Comparison of ENCODE assay signal across 14 mouse cellular contexts in genomic region chr13:47974216-47974615, GRCm38 (mm10).
DNase-seq lines count a peak whose midpoint lies in the region; ATAC-seq and TF ChIP-seq lines count a peak whose summit lies in the region.
"Had no signal": no experiment of that assay in that cellular context is flagged by ENCODE, and none has a peak within 500 bp of the region (broad histone marks: within the 10 kb centered on the region; RNA-seq: fewer than 3 reads in every experiment).

No protein-coding gene starts in this region.

- H3K36me3 ChIP-seq in forebrain, embryonic 14.5 days (ENCODE audit: control insufficient read depth, insufficient read depth, low read length) = no peaks in the 10 kb centered on the region
- no peaks in the 10 kb centered on the region for H3K36me3 ChIP-seq in forebrain, embryonic 15.5 days
- H3K36me3 ChIP-seq in kidney, embryonic 15.5 days = no peaks in the 10 kb centered on the region
- H3K36me3 ChIP-seq in midbrain, embryonic 14.5 days (ENCODE audit: control insufficient read depth, insufficient read depth, low read length) = no peaks in the 10 kb centered on the region
- H3K36me3 ChIP-seq in midbrain, embryonic 11.5 days (ENCODE audit: control insufficient read depth, insufficient read depth, low read length) = no peaks in the 10 kb centered on the region
- no peaks in the 10 kb centered on the region for H3K36me3 ChIP-seq in stomach, postnatal 0 days (ENCODE audit: control insufficient read depth, insufficient read depth, low read length)
- H3K36me3 ChIP-seq: embryonic facial prominence, embryonic 13.5 days had no signal

- no peak overlapping the region; the same call in 1 of the 2 replicates for H3K9ac ChIP-seq in forebrain, embryonic 14.5 days (ENCODE audit: low read length)
- H3K9ac ChIP-seq in forebrain, embryonic 15.5 days (replicated peaks) = no peak overlapping the region
- H3K9ac ChIP-seq in kidney, embryonic 15.5 days = no peak overlapping the region
- no peak overlapping the region for H3K9ac ChIP-seq in midbrain, embryonic 14.5 days (replicated peaks; ENCODE audit: low read length)
- no peak overlapping the region for H3K9ac ChIP-seq in midbrain, embryonic 11.5 days (ENCODE audit: low read length)
- no peak overlapping the region for H3K9ac ChIP-seq in stomach, postnatal 0 days (ENCODE audit: low read length)
- H3K9ac ChIP-seq: embryonic facial prominence, embryonic 13.5 days had no signal

- no peaks in the 10 kb centered on the region for H3K27me3 ChIP-seq in forebrain, embryonic 14.5 days (replicated peaks; ENCODE audit: control insufficient read depth, insufficient read depth, low read length)
- no peaks in the 10 kb centered on the region for H3K27me3 ChIP-seq in forebrain, embryonic 15.5 days
- 0 out of 2 replicates have a peak, but pooled peaks cover 7% of the 10 kb centered on the region for H3K27me3 ChIP-seq in kidney, embryonic 15.5 days
- H3K27me3 ChIP-seq in midbrain, embryonic 14.5 days (ENCODE audit: control insufficient read depth, insufficient read depth, low read length) = no peaks in the 10 kb centered on the region
- no peaks in the 10 kb centered on the region for H3K27me3 ChIP-seq in midbrain, embryonic 11.5 days (ENCODE audit: control insufficient read depth, insufficient read depth, low read length)
- no peaks in the 10 kb centered on the region for H3K27me3 ChIP-seq in stomach, postnatal 0 days (ENCODE audit: control insufficient read depth, insufficient read depth, low read length)
- H3K27me3 ChIP-seq: embryonic facial prominence, embryonic 13.5 days had no signal

- no peak overlapping the region for H3K27ac ChIP-seq in forebrain, embryonic 14.5 days (ENCODE audit: low read depth, low read length)
- H3K27ac ChIP-seq in forebrain, embryonic 15.5 days (replicated peaks) = no peak overlapping the region
- H3K27ac ChIP-seq in kidney, embryonic 15.5 days = no peak overlapping the region
- 0 out of 2 replicates have a peak overlapping the region, but pooled peaks have one; percentile 37 for H3K27ac ChIP-seq in midbrain, embryonic 14.5 days (replicated peaks; ENCODE audit: low read depth, low read length)
- no peak overlapping the region for H3K27ac ChIP-seq in midbrain, embryonic 11.5 days (ENCODE audit: low read depth, low read length)
- no peak overlapping the region for H3K27ac ChIP-seq in stomach, postnatal 0 days (replicated peaks)
- H3K27ac ChIP-seq: embryonic facial prominence, embryonic 13.5 days; layer of hippocampus, adult 2 months had no signal

- peak; percentile 51 for DNase-seq in forebrain, embryonic 14.5 days (ENCODE audit: low spot score)
- no peak for DNase-seq in kidney, postnatal 25 days
- DNase-seq in midbrain, embryonic 14.5 days = peak; percentile 23
- no peak for DNase-seq in midbrain, embryonic 11.5 days (ENCODE audit: low spot score, missing footprints)
- no peak for DNase-seq in stomach, postnatal 0 days (ENCODE audit: low spot score)
- DNase-seq in urinary bladder, postnatal 25 days (ENCODE audit: low spot score) = no peak
- DNase-seq: adrenal gland, postnatal 10 days; cerebellum, postnatal 36 days; gastrocnemius, postnatal 25 days had no signal

- H3K4me1 ChIP-seq in forebrain, embryonic 14.5 days (ENCODE audit: control insufficient read depth, insufficient read depth, low read length) = 0 out of 2 replicates have a peak, but pooled peaks cover 4% of the 10 kb centered on the region
- H3K4me1 ChIP-seq in forebrain, embryonic 15.5 days = peaks cover 14% of the 10 kb centered on the region
- peaks cover 13% of the 10 kb centered on the region for H3K4me1 ChIP-seq in kidney, embryonic 15.5 days
- H3K4me1 ChIP-seq in midbrain, embryonic 14.5 days (ENCODE audit: control insufficient read depth, insufficient read depth, low read length) = no peaks in the 10 kb centered on the region
- H3K4me1 ChIP-seq in midbrain, embryonic 11.5 days (ENCODE audit: control insufficient read depth, insufficient read depth, low read length) = no peaks in the 10 kb centered on the region
- H3K4me1 ChIP-seq in stomach, postnatal 0 days (replicated peaks; ENCODE audit: control insufficient read depth, insufficient read depth) = no peaks in the 10 kb centered on the region
- H3K4me1 ChIP-seq: embryonic facial prominence, embryonic 13.5 days had no signal

- no peak for TF ChIP-seq EP300 in stomach, postnatal 0 days (optimal IDR thresholded peaks at IDR 0.05)

- H3K9me3 ChIP-seq in forebrain, embryonic 14.5 days (replicated peaks; ENCODE audit: control insufficient read depth, low read length) = no peaks in the 10 kb centered on the region
- H3K9me3 ChIP-seq in forebrain, embryonic 15.5 days = no peaks in the 10 kb centered on the region
- H3K9me3 ChIP-seq in kidney, embryonic 15.5 days (replicated peaks) = no peaks in the 10 kb centered on the region
- no peaks in the 10 kb centered on the region for H3K9me3 ChIP-seq in midbrain, embryonic 14.5 days (ENCODE audit: control insufficient read depth, low read length)
- H3K9me3 ChIP-seq in midbrain, embryonic 11.5 days (ENCODE audit: control insufficient read depth, low read length) = no peaks in the 10 kb centered on the region
- H3K9me3 ChIP-seq in stomach, postnatal 0 days (ENCODE audit: control insufficient read depth, low read length) = no peaks in the 10 kb centered on the region
- H3K9me3 ChIP-seq: embryonic facial prominence, embryonic 13.5 days had no signal

- no peak overlapping the region for H3K4me2 ChIP-seq in forebrain, embryonic 14.5 days (ENCODE audit: low read length)
- no peak overlapping the region for H3K4me2 ChIP-seq in forebrain, embryonic 15.5 days (replicated peaks)
- H3K4me2 ChIP-seq in kidney, embryonic 15.5 days = peak overlapping the region; percentile 39
- H3K4me2 ChIP-seq in midbrain, embryonic 14.5 days (ENCODE audit: low read length) = no peak overlapping the region
- H3K4me2 ChIP-seq in midbrain, embryonic 11.5 days = no peak overlapping the region
- peak overlapping the region; percentile 29 for H3K4me2 ChIP-seq in stomach, postnatal 0 days (replicated peaks; ENCODE audit: low read depth)
- H3K4me2 ChIP-seq: embryonic facial prominence, embryonic 13.5 days; liver, embryonic 11.5 days had no signal

- H3K4me3 ChIP-seq in forebrain, embryonic 14.5 days (ENCODE audit: low read depth, low read length) = no peak overlapping the region
- H3K4me3 ChIP-seq in forebrain, embryonic 15.5 days = no peak overlapping the region
- H3K4me3 ChIP-seq in kidney, embryonic 15.5 days (replicated peaks) = no peak overlapping the region
- no peak overlapping the region for H3K4me3 ChIP-seq in midbrain, embryonic 14.5 days (replicated peaks; ENCODE audit: low read depth, low read length)
- no peak overlapping the region for H3K4me3 ChIP-seq in midbrain, embryonic 11.5 days (ENCODE audit: low read depth, low read length)
- no peak overlapping the region for H3K4me3 ChIP-seq in stomach, postnatal 0 days (ENCODE audit: low read depth, low read length)
- H3K4me3 ChIP-seq: embryonic facial prominence, embryonic 13.5 days; layer of hippocampus, adult 2 months had no signal

- ATAC-seq in forebrain, embryonic 14.5 days = no peak
- no peak for ATAC-seq in forebrain, embryonic 15.5 days (replicated peaks)
- ATAC-seq in kidney, embryonic 15.5 days (replicated peaks; ENCODE audit: low FRiP score) = no peak
- no peak for ATAC-seq in midbrain, embryonic 14.5 days (ENCODE audit: low FRiP score, low TSS enrichment)
- no peak for ATAC-seq in midbrain, embryonic 11.5 days (ENCODE audit: low FRiP score)
- ATAC-seq in stomach, postnatal 0 days (ENCODE audit: low FRiP score, low TSS enrichment) = no peak

- WGBS in forebrain, embryonic 14.5 days = 37% methylated on average over 12 of the region's 12 CpGs
- 38% methylated on average over 12 of the region's 12 CpGs for WGBS in forebrain, embryonic 15.5 days
- WGBS in kidney, embryonic 15.5 days = 29% methylated on average over 12 of the region's 12 CpGs
- 50% methylated on average over 12 of the region's 12 CpGs for WGBS in midbrain, embryonic 14.5 days
- 71% methylated on average over 12 of the region's 12 CpGs for WGBS in midbrain, embryonic 11.5 days
- 14% methylated on average over 12 of the region's 12 CpGs for WGBS in stomach, postnatal 0 days

- no peak for TF ChIP-seq CTCF in stomach, postnatal 0 days (IDR thresholded peaks at IDR 0.05; ENCODE audit: low read depth)

Comparison
In these comparisons a context has a peak if more than half of its experiments do, and no peak if none do; other contexts are left out.
1. DNase-seq: peak in forebrain, embryonic 14.5 days (single experiment) and midbrain, embryonic 14.5 days (single experiment); none in kidney, postnatal 25 days (0 of 2), midbrain, embryonic 11.5 days (single experiment), stomach, postnatal 0 days (single experiment) and urinary bladder, postnatal 25 days (single experiment).
2. H3K4me2 ChIP-seq: peak in kidney, embryonic 15.5 days (single experiment) and stomach, postnatal 0 days (single experiment); none in forebrain, embryonic 14.5 days (single experiment), forebrain, embryonic 15.5 days (single experiment), midbrain, embryonic 14.5 days (single experiment) and midbrain, embryonic 11.5 days (single experiment).